Mouse (Mus musculus) heart, embryonic 16.5 days (tissue): ENCODE results near the gene Rora. TPM values are rescaled to one million over a fixed set of nuclear protein-coding genes. Genes with fewer than 3 reads are reported as not detected.
"Not testable (repeated sequence)": the region's sequence is repeated elsewhere in the genome, so short reads cannot be mapped to it uniquely, and the experiment has no call there.

Experiments used
- ATAC-seq: fragments of 200-750 bp; cut with Nextera tagmentation; replicated peaks from 2 replicates; pipeline ENCODE4 v1.8.0; 2017; ENCODE audit warnings: moderate number of reproducible peaks; ENCODE audit not compliant: insufficient read depth, low FRiP score; ENCODE audit errors: extremely low read depth
- H3K27ac ChIP-seq: fragments of 300-500 bp; sonication (generic); 2 replicates; pipeline ENCODE4 v1.5.1; 2014; ENCODE audit warnings: mild to moderate bottlenecking, low read length, control low read depth, moderate library complexity
- H3K27me3 ChIP-seq: fragments of 300-500 bp; sonication (generic); 2 replicates; pipeline ENCODE4 v1.6.1; 2014; ENCODE audit warnings: low read length, mixed read lengths; ENCODE audit not compliant: control insufficient read depth, insufficient read depth
- H3K36me3 ChIP-seq: fragments of 300-500 bp; sonication (generic); 2 replicates; pipeline ENCODE4 v1.6.1; 2014; ENCODE audit not compliant: control insufficient read depth, insufficient read depth
- H3K4me1 ChIP-seq: fragments of 300-500 bp; sonication (generic); 2 replicates; pipeline ENCODE4 v1.6.1; 2014; ENCODE audit warnings: low read length, mixed read lengths; ENCODE audit not compliant: control insufficient read depth, insufficient read depth
- H3K4me2 ChIP-seq: fragments of 300-500 bp; sonication (generic); 2 replicates; pipeline ENCODE4 v1.6.1; 2014; ENCODE audit warnings: low read depth, mild to moderate bottlenecking, control low read depth, low read length
- H3K4me3 ChIP-seq: fragments of 300-500 bp; sonication (generic); 2 replicates; pipeline ENCODE4 v1.5.1; 2014; ENCODE audit warnings: mild to moderate bottlenecking, control low read depth, low read length
- H3K9ac ChIP-seq: fragments of 300-500 bp; sonication (generic); 2 replicates; pipeline ENCODE4 v1.6.1; 2014; ENCODE audit warnings: low read length, control low read depth
- H3K9me3 ChIP-seq: fragments of 300-500 bp; sonication (generic); replicated peaks from 2 replicates; pipeline ENCODE4 v1.6.1; 2016; ENCODE audit warnings: low read length; ENCODE audit not compliant: control insufficient read depth
- WGBS: fragments of 180-500 bp; shearing (Covaris S2); extraction: QIAGEN DNeasy Blood & Tissue Kit; methylation state at CpG from one replicate; pipeline ENCODE4 v1.1.7; 2014; 5-methylcytosine and 5-hydroxymethylcytosine counted together
- polyA plus RNA-seq: library from polyadenylated mRNA; unstranded; fragments of >200 nt; fragmentation: Nextera tagmentation; extraction: Ambion mirVana; gene quantifications from 2 replicates; pipeline ENCODE4 v1.2.1, GENCODE M21; 2015

The Rora gene
- polyA plus RNA-seq, 1 experiment from 2014 or later: 9.4 TPM

DNA sequence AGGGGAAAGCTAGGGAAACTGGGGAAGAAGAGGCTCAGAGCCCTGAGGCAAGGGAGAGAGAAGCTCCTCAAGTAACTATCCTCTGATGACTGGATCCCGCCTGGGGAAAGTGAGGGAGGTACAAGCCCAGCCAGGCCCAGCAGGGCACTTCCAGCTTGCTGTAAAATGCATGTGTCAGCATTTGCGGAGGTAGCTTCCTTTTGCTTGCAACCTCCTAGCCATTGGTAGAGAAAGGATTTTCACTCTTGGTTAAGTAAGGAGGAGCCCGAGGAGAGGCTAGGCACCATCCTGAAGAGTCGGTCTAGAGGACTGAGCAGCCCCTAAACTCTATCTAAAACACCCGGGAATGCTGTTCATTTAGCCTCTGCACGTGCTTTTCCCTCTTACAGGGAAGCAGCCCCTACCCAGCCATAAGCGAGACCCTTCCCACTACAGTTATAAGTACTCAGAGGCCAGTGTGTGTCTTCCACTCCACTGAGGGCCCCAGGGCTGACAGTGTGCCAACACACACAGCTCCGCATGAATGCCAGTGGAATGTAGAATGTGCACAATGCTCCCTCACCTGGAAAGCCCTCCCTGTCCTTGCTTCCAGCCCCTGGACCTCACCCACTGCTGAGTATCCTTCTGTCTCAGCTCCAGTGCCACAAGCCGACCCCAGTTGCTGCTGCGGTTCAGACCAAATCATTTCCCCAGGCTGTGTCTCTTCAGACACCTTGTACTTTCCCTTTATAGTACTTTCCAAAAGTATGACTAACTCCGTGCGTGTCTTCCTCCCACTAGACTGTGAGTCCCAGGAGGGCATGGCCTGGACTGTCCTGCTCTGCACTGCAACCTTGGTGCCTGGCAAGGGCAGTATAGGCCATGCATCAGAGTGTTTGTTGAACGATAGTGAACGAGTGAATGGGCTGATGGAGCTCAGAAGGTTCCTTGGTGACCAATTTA is 431.4 kb downstream of the Rora start:
- Histone ChIP-seq H3K9me3 (no peaks in the 10 kb centered on the region), H3K27me3 (no peaks in the 10 kb centered on the region), H3K4me3 (no peak overlapping the region), H3K36me3 (no peaks in the 10 kb centered on the region), H3K9ac (no peak overlapping the region), H3K4me2 (no peak overlapping the region), H3K27ac (0 out of 2 replicates have a peak overlapping the region, but pooled peaks have one; percentile 1), H3K4me1 (peaks cover 7% of the 10 kb centered on the region)
- 51% methylated on average over 14 of the region's 14 CpGs for WGBS
- no peak for ATAC-seq

DNA sequence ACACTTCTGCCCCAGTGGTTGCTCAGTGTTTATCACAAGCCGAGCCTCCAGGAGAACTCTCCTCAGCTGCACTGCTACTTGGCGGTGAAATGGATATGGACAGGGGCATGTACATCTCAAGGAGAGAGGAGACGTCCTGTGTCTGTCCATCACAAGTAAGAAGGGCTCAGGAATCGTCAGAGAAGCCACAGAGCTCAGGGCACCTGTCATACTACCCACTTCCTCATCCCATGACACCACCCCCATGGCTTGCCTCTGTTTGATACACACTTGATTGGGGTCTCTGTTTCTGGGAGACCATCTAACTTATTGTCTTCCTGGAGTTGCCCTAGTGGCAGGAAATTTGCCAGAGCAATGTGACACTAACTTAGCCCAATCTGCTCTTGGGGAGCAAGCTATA is 433.3 kb downstream of the Rora start:
- no peak overlapping the region for H3K27ac ChIP-seq
- H3K9me3 ChIP-seq: no peaks in the 10 kb centered on the region
- no peaks in the 10 kb centered on the region for H3K36me3 ChIP-seq
- H3K4me1 ChIP-seq: peaks cover 11% of the 10 kb centered on the region
- H3K9ac ChIP-seq: no peak overlapping the region
- H3K4me3 ChIP-seq: no peak overlapping the region
- H3K27me3 ChIP-seq: no peaks in the 10 kb centered on the region
- ATAC-seq: no peak
- WGBS: 75% methylated on average over 4 of the region's 4 CpGs
- no peak overlapping the region for H3K4me2 ChIP-seq

DNA sequence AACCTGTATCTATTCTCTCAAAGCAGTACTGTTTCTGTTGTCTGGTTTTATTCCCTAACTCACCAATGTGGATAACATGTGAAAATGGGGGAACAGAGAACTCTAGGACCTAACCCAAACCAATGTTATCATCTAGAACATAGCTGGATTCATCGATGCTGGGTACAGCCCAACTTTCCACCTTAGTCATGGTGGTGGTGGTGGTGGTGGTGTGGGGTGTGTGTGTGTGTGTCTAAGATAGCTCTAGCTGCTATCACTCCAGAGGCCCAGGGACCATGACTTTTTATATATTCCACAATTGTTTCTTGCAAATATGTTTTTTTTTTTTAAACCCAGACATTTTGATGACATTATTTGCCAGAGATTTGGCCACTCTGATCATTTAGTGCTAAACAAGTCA is 433.7 kb downstream of the Rora start:
- Histone ChIP-seq H3K4me1 (peaks cover 16% of the 10 kb centered on the region), H3K36me3 (no peaks in the 10 kb centered on the region), H3K4me3 (no peak overlapping the region), H3K27ac (no peak overlapping the region), H3K4me2 (no peak overlapping the region), H3K9me3 (no peaks in the 10 kb centered on the region), H3K27me3 (no peaks in the 10 kb centered on the region), H3K9ac (no peak overlapping the region)
- ATAC-seq: no peak
- 70% methylated on average over 1 of the region's 1 CpGs for WGBS

DNA sequence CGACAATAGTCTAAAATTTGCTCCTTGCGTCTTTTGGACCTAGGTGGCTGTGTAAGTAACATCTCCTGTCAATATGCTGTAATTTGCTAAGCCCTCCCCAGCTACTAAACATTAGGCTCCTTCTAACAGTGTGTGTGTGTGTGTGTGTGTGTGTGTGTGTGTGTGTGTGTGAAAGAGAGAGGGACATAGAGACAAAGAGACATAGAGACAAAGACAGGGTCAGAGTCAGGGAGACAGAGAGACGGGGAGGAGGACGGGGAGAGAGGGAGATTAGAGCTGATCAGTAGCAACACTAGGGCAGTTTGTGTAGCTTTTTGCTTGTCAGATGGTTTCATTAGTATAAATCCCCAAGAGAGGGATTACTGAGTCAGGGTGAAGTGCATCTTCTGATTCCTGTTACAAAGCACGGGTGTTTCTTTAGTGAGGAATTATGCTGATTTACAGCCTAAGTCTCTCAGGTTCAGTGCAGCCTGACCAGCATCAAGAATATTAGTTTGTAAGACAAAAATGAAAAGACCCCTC is 437.2 kb downstream of the Rora start:
- Histone ChIP-seq H3K36me3 (no peaks in the 10 kb centered on the region), H3K4me3 (no peak overlapping the region), H3K27ac (no peak overlapping the region), H3K27me3 (no peaks in the 10 kb centered on the region), H3K4me1 (peaks cover 12% of the 10 kb centered on the region), H3K9me3 (no peaks in the 10 kb centered on the region), H3K4me2 (no peak overlapping the region), H3K9ac (no peak overlapping the region)
- 80% methylated on average over 5 of the region's 5 CpGs for WGBS
- ATAC-seq: no peak

DNA sequence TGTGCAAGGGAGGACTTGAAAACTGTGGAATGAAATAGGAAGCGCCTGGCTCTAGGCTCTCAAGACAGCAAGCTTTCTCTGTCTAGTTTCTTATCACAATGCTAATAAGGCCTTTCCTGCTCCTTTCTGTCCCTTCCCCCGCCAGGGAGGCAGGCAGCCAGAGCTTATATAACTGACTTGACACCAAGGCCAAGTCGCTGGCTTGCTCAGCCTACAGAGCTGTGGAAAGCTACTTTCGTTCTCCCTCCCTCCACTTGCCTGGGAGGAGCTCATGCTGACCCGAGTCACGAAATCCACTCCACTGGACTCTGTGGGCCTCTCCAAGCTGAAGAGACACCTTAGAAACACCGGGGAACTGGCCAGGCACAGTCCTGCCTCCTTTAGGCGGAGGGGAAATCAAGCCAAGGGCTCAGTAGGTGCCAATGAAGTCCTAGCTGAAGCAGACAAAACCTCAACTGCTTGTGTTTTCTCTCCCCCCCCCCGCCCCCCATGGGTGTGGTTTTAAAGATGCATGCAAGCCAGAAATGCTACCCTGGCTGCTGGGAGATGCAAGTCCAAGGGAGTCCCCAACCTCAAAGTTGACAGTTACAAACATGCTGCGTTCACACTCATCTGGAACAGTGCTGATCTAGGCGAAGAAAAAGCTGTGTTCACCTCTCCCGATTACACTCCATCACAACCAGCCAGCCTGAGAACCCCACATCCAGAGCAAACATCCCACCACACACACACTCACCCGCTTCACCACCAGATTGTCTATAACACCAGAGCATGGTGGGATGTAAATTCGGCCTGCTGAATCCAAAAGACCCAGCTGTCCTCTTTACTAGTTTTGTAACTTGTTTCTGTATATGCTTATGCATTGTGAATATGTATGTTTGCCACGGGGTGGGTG is 438.8 kb downstream of the Rora start:
- no peaks in the 10 kb centered on the region for H3K27me3 ChIP-seq
- H3K9me3 ChIP-seq: no peaks in the 10 kb centered on the region
- peak; percentile 83 for ATAC-seq
- H3K4me1 ChIP-seq: peaks cover 12% of the 10 kb centered on the region
- H3K4me2 ChIP-seq: peak overlapping the region; percentile 31; the same call in 1 of the 2 replicates
- peak overlapping the region; percentile 84 for H3K27ac ChIP-seq
- no peaks in the 10 kb centered on the region for H3K36me3 ChIP-seq
- peak overlapping the region; percentile 48 for H3K9ac ChIP-seq
- 38% methylated on average over 15 of the region's 15 CpGs for WGBS
- H3K4me3 ChIP-seq: no peak overlapping the region; the same call in 1 of the 2 replicates

DNA sequence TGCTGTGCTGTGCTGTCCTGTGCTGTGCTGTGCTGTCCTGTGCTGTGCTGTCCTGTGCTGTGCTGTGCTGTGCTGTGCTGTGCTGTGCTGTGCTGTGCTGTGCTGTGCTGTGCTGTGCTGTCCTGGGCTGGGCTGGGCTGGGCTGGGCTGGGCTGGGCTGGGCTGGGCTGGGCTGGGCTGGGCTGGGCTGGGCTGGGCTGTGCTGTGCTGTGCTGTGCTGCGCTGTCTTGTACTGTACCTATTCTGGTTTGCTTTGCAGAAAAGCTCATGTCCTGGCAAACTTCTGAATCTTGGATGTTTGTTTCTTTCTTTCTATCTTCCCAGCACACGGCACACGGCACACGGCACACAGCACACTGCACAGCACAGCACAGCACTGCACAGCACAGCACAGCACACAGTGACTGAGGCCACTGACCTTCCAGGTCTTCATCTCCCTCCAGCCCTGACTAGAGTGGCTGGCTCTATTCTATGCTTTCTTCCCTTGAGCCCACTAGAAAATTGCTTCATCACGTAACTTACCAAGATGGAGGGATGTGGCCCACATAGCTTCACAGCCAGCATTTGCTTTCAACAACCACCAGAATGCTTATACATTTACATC is 446.7 kb downstream of the Rora start:
- not testable (repeated sequence) for H3K9ac ChIP-seq, H3K27ac ChIP-seq, ATAC-seq, H3K27me3 ChIP-seq, H3K4me3 ChIP-seq, H3K9me3 ChIP-seq, H3K36me3 ChIP-seq, H3K4me1 ChIP-seq, H3K4me2 ChIP-seq
- 92% methylated on average over 5 of the region's 5 CpGs for WGBS

DNA sequence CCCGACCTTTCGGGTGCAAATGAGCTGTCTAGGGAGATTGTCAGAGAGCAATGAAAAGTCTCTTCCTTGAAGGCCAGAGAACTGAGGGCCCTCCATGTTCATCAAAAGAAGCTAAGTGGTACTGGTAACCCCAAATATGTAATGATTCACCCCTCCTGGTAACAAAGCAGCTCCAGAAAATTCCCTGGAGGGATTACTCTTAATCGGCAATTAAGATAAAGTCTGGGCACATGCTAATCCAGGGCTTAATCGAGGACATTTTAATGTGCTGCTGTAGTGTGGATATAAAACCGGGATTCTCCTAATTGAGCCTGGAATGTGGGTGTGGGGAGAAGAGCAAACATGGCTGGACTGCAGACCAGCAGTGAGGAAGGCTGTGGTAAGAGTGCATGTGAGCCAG is 450.7 kb downstream of the Rora start:
- H3K27me3 ChIP-seq: 0 out of 2 replicates have a peak, but pooled peaks cover 2% of the 10 kb centered on the region
- no peaks in the 10 kb centered on the region for H3K36me3 ChIP-seq
- H3K4me2 ChIP-seq: no peak overlapping the region
- no peak overlapping the region for H3K9ac ChIP-seq
- H3K27ac ChIP-seq: no peak overlapping the region
- no peaks in the 10 kb centered on the region for H3K9me3 ChIP-seq
- no peak overlapping the region for H3K4me3 ChIP-seq
- H3K4me1 ChIP-seq: no peaks in the 10 kb centered on the region
- ATAC-seq: no peak
- 72% methylated on average over 5 of the region's 5 CpGs for WGBS

DNA sequence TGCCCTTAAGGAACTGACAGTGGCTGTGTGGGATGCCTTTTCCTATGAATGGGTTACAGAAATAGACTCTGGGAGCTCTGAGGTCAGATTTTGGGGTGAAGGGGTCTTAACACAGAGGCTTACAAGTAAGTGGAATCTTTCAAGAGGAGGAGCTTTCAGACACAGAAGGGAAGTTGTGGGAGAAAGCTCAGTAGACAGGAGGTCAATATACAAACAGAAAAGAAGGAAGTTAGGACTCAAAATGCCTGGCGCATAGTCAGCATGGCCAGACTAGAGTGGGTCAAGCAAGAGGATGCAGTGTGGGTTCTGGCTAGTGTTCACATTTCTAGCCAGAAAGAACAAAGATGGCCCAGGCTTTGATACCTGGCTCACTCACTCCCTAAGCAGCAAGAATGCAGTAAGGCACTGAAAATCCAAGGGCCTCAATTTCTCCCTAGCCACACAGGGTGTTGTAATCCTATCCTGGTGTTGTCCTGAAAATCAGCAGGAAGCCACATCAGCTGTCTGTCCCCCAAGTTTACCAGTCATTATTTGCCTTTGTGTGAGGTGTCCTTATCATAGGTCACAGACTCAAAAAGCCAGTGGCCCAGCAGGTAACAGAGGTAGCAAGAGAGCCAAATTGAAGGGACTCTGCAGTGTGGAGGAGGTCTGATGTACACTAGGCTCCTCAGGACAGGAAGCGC is 456.2 kb downstream of the Rora start:
- Histone ChIP-seq H3K9me3 (no peaks in the 10 kb centered on the region), H3K9ac (no peak overlapping the region), H3K4me1 (0 out of 2 replicates have a peak, but pooled peaks cover 2% of the 10 kb centered on the region), H3K4me2 (no peak overlapping the region), H3K27me3 (no peaks in the 10 kb centered on the region), H3K4me3 (no peak overlapping the region), H3K36me3 (no peaks in the 10 kb centered on the region), H3K27ac (no peak overlapping the region)
- ATAC-seq: no peak
- WGBS: 83% methylated on average over 2 of the region's 2 CpGs
